Mouse (Mus musculus) embryonic fibroblast, embryonic 13.5 days (primary cell): Measurements from ENCODE around the gene Aspscr1. TPM values are rescaled to one million over a fixed set of nuclear protein-coding genes. Genes with fewer than 3 reads are reported as not detected.

ENCODE experiments used
- H3K27ac ChIP-seq: 2 replicates; pipeline ENCODE4 v1.5.1; 2012; ENCODE audit warnings: low read length, control low read depth, inconsistent platforms; ENCODE audit not compliant: insufficient read depth
- H3K4me1 ChIP-seq: 2 replicates; pipeline ENCODE4 v1.6.1; 2011; ENCODE audit warnings: low read length; ENCODE audit not compliant: control insufficient read depth, insufficient read depth
- H3K4me3 ChIP-seq: 2 replicates; pipeline ENCODE4 v1.5.1; 2011; ENCODE audit warnings: mild to moderate bottlenecking, control low read depth, low read length; ENCODE audit not compliant: insufficient read depth
- CTCF ChIP-seq: IDR thresholded peaks from 2 replicates; pipeline ENCODE4 v1.5.1; 2011; ENCODE audit warnings: mild to moderate bottlenecking, control low read depth, low read length, moderate library complexity, borderline replicate concordance; ENCODE audit not compliant: insufficient read depth
- POLR2A ChIP-seq: IDR thresholded peaks from 2 replicates; pipeline ENCODE4 v1.6.1; 2011; ENCODE audit warnings: low read depth, mild to moderate bottlenecking, control low read depth, low read length, moderate library complexity
- polyA plus RNA-seq: library from polyadenylated mRNA; stranded (reverse); fragments of >200 nt; gene quantifications from 2 replicates; pipeline ENCODE4 v1.2.4, GENCODE M21; 2011; ENCODE audit warnings: low read depth; ENCODE audit not compliant: missing spikeins, insufficient read length

Aspscr1 gene
- polyA plus RNA-seq, 1 experiment: 53.9 TPM

DNA sequence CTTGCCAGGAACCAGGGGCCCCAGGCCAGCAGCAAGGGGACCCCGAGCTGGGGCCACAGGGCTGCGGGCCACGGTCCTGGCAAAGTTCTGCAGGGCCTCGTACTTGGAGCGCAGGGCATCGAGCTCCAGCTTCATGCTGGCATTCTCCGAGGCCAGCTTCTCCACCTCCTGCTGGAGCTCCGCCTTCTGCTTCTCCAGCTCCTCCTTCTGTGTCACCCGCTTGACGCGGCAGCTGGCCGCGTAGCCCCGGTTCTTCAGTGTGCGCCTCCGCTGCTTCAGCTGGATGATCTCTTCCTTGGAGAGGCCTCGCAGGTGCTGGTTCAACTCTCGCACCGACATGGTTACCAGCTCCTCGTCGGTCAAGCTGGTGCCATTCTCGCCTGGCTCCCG, 43.4 kb upstream of the Aspscr1 start:
- Histone ChIP-seq H3K4me3 (no peak overlapping the region), H3K27ac (peak overlapping the region; percentile 90), H3K4me1 (peaks cover 8% of the 10 kb centered on the region; the same call in 1 of the 2 replicates)
- TF ChIP-seq POLR2A: no peak
- no peak for TF ChIP-seq CTCF

DNA sequence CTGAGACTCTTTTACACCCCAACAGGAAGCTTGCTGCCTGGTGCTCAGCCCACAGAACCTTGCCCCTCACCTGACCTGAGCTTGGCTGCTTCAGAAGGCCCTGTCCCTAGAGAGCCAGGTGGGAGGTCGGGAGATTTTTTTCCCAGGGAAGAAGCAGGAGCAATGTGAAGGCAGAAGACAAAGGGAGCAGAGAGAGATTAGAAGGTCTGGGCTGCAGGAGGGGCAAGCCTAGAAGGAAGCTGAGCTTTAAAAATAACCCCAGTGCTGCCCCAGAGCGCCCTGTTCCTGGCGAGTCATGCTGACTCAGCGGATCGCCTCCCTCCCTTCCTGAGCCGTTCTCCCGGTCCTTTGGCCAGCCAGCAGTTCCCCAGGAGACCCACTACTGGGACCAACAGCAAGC, 42.9 kb upstream of the Aspscr1 start:
- Histone ChIP-seq H3K4me3 (no peak overlapping the region; the same call in 1 of the 2 replicates), H3K27ac (peak overlapping the region; percentile 90), H3K4me1 (peaks cover 8% of the 10 kb centered on the region; the same call in 1 of the 2 replicates)
- TF ChIP-seq POLR2A (no peak), CTCF (no peak)

DNA sequence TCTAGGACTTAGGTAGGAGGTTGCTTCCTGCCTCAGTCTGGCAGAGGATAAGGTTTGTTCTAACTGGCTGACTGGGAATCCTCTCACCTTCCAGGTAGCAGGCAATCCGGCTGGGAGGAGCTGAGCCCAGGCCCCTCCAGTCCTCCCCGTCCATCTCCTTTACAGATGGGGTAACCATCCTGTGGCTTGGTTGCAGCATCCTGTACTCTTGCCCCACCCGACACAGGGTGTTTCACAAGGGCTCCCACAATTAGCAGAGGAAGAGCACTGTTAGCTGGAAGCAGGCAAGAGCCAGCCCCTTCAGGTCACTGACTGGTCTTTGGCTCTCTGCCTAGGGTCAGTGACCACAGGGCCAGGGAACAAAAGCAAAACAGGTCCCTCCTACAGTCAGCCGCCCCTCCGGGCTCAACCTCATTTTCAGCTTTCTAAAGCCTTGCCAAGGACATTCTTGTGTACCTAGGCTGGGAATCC, 42.3 kb upstream of the Aspscr1 start:
- Histone ChIP-seq H3K4me1 (peaks cover 8% of the 10 kb centered on the region; the same call in 1 of the 2 replicates), H3K27ac (peak overlapping the region; percentile 90), H3K4me3 (no peak overlapping the region; the same call in 1 of the 2 replicates)
- TF ChIP-seq POLR2A: no peak
- no peak for TF ChIP-seq CTCF

DNA sequence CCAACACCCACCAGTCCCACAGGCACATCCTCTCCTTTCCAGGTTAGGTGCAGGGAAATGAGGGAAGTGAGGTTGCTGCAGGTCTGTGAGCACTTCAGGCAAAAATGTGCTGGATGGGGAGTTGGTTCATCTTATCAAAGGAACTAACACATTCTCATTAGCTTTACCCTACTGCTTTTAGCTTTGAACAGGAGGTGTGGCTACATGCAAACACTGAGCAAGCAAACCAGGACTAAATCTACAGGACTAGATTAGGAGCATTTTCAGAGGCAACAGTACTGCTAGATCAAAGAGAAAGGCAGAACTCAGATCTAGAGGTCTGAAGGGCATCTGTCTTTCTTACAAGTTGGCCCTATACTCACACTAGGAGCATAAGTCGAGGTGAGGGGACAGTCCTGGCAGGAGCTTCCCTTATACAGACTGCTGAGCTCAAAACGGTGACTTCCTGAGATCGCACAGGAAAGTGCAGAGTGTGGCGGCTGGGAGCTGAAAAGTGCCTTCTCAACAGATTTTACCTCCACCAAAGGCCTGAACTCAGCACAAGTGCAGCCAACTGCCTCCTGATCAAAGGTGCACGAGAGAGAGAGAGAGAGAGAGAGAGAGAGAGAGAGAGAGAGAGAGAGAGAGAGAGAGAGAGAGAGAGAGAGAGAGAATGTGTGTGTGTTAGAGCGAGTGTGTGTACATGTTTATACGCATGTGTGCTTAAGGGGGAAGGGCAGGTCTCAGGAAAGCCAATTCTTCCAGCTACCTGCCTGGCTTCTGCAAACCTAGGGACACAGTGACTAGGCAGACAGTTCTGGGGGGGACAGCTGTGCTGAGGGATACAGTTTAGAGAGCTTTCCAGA, 41.7 kb upstream of the Aspscr1 start:
- peaks cover 8% of the 10 kb centered on the region; the same call in 1 of the 2 replicates for H3K4me1 ChIP-seq
- no peak for TF ChIP-seq POLR2A
- no peak for TF ChIP-seq CTCF
- H3K4me3 ChIP-seq: peak overlapping the region; percentile 75
- H3K27ac ChIP-seq: peak overlapping the region; percentile 90

DNA sequence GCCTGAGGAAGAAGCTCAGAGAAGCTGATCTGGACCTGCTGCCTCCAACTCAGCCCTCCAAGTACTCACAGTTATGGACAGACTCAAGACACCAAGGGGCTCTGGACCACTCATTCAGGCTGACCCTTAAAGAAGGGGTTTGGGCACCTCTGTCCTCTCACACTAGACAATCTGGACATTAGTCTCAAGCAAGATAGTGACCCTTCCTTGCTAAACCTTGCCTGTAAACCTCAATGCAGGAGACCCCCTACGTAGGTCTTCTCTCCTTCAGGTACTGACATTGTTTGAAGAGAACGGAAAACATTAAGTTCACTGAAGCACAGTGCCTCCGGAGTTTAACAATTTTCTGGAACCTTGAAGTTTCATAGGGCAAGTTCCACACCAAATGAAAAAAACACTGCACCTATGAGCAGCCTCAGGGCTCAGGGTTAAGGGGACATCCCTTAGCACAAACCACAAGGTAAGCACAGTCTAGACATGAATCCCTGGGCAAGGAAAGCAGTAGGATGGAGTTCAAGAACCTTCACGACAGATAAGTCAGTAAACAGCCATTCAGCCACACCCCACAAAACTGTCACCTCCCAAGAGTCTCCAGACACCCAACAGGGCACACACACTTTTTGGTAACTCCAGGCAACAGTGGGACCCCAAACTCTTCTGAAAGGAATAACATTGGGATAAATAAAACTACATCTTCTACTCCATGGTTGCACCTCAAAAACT, 40.9 kb upstream of the Aspscr1 start:
- peak overlapping the region; percentile 90 for H3K27ac ChIP-seq
- H3K4me3 ChIP-seq: peak overlapping the region; percentile 75
- H3K4me1 ChIP-seq: peaks cover 8% of the 10 kb centered on the region; the same call in 1 of the 2 replicates
- TF ChIP-seq CTCF (no peak), POLR2A (no peak; the same call in 1 of the 2 replicates)

DNA sequence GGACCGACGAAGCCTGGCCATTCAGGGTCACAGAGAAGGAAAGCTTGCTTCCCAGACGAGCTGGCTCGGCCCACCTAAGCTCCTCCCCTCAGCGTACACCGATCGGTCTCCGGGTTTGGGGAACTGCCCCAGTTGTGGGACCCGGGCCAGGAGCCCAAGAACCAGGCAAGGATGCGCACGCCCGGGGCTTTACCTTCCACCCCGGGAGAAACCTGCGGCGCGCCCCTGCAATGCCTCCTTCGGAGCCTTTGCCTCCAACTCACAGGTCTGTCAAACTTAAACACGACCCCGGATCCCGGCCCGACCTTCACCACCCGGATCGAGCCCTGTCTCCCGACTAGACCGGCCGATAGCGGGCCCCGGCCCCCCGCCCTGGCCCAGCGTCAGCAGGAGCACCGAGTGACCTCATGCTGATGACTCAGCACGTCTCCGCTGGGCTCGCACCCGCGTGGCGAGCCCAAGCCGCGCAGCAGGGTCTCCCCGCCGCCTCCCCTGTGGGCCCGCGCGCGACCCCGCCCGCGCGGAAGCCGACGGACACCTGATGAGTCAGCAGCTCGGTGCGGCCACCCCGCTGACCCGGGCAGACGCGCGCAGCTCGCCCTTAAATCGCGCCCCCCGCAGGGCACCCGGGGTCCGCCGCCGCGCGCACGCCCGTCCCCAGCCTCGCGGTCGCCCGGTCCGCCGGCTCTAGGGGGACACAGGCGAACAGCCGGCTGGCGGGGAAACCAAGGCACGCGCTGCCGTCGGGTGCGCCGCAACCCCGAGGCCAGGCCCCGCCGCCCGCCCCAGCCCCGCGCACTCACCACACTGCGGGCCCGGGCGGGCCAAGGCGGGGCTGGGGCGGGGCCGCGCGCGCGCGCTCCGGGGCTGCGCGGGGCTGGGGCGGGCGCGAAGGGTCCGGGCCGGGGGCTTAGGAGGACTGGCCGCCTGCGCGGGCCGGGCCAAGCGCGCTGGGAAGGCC, 39.9 kb upstream of the Aspscr1 start:
- H3K4me3 ChIP-seq: peak overlapping the region; percentile 75
- H3K4me1 ChIP-seq: peaks cover 8% of the 10 kb centered on the region; the same call in 1 of the 2 replicates
- TF ChIP-seq CTCF (no peak), POLR2A (peak; percentile 58; the same call in 1 of the 2 replicates)
- H3K27ac ChIP-seq: peak overlapping the region; percentile 90

DNA sequence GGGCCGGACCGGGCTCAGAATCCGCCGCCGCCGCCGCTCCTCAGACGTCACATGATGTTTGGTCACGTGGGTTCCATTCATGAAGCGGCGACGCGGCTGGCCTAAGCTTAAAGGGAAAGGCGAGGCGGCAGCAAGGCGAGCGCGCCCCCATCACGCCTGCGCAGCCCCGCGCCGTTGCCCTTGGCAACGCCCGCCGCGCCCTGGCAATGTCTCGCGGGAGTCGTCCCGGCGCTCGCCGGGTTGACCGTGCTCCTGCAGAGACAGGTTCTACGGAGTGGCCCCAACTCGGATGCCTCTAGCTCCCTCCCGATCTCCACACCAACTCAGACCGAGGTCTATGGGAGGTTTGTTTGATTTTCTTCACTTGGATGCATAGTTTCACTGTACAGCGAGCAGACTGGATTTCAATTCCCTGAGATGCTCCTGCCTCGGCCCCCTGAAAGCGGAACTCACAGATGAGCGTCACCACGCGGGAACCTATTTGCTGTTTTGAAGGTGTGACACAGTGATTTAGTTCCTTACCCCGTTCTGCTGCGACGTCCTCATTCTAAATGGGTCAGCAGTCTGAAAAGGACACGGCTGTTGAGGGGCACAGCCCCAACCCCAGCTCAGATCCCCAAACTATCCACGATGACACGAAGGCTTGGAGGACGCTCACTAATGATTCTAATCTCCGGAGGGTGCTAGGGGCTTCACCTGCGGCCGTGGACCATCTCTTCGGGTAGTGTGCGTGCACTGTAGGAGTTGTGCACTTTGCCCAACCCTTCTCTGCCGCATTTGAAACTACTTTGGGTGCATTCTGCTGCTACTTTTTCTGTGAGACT, 39.0 kb upstream of the Aspscr1 start, which contains the start of gene Mafg:
Gene Mafg (minus strand): TSS at position 81 of the 824 bp plus-strand sequence.
- TF ChIP-seq POLR2A: peak; percentile 74
- TF ChIP-seq CTCF: no peak
- Histone ChIP-seq H3K27ac (peak within 1 kb of the TSS; percentile 90), H3K4me3 (peak within 1 kb of the TSS; percentile 75), H3K4me1 (peaks cover 8% of the 10 kb centered on the region; the same call in 1 of the 2 replicates)

DNA sequence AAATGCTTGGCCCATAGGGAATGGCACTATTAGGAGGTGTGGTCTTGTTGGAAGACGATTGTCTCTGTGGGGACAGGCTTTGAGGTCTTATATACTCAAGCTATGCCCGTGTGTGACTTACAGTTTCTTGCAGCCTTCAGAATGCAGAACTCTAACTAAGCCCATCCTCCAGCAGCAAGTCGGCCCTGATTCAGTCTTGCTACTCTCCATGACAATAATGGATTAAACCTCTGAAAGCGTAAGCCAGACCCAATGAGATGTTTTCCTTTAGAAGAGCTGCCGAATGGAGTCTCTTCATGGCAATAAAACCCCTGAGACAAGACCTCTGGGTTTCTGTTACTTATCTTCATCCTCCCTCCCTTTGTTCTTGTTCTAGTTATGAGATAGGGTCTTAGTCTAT, 38.0 kb upstream of the Aspscr1 start:
- no peak overlapping the region for H3K4me3 ChIP-seq
- H3K27ac ChIP-seq: no peak overlapping the region
- TF ChIP-seq CTCF (no peak), POLR2A (no peak)
- peaks cover 3% of the 10 kb centered on the region; the same call in 1 of the 2 replicates for H3K4me1 ChIP-seq
